Comparison of ENCODE assay signal across 12 mouse cellular contexts in the genomic region with DNA sequence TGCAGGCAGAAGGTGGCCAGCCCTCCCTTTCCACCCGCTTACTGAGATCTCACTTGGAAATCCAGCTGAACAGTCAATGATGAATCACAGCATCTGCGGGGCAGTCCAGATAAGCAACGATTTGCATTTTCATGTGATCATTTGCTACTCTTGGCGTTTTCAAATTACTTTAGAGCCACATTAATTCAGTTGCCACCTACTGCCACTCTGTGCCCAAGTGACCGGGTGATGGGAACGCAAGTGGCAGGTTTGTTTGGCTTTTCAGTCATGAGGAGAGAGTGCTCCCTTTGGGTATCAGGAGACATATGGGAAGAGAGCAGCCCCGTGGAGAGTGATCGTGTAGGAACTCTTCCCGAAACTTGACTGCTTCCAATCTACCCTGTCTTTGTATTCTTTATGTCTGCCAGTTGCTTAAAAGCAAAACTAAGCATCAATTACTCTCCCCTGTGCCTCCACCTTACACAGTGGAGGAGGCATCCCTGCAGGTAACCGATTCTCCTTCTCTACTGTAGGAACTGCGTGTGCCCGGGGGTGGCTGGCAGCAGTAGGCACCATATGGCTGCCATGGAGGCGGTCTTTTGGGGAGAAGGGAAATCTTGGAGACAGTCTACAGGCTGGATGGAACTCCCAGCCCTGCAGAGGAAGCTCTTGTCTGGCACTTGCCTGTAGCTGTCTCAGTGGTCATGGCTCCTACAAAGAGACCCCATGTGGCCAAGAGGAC.
DNase-seq lines count a peak whose midpoint lies in the region; ATAC-seq lines count a peak whose summit lies in the region.
"Had no signal": no experiment of that assay in that cellular context is flagged by ENCODE, and none has a peak within 500 bp of the region (broad histone marks: within the 10 kb centered on the region; RNA-seq: fewer than 3 reads in every experiment).

No protein-coding gene starts in this region.

- no peaks in the 10 kb centered on the region for H3K27me3 ChIP-seq in intestine, embryonic 16.5 days (replicated peaks; ENCODE audit: control insufficient read depth, insufficient read depth, low read length)
- H3K27me3 ChIP-seq: hindbrain, embryonic 12.5 days; liver, embryonic 13.5 days had no signal

- 81% methylated on average over 13 of the region's 13 CpGs for WGBS in intestine, embryonic 16.5 days

- H3K9ac ChIP-seq in intestine, embryonic 16.5 days (ENCODE audit: low read depth, low read length): no peak overlapping the region
- H3K9ac ChIP-seq: hindbrain, embryonic 12.5 days; liver, embryonic 13.5 days had no signal

- no peaks in the 10 kb centered on the region for H3K4me1 ChIP-seq in intestine, embryonic 16.5 days (ENCODE audit: control insufficient read depth, insufficient read depth, low read length)
- H3K4me1 ChIP-seq: hindbrain, embryonic 12.5 days; liver, embryonic 13.5 days had no signal

- H3K36me3 ChIP-seq in intestine, embryonic 16.5 days (ENCODE audit: control insufficient read depth, insufficient read depth, low read length): no peaks in the 10 kb centered on the region
- H3K36me3 ChIP-seq: hindbrain, embryonic 12.5 days; liver, embryonic 13.5 days had no signal

- intact Hi-C loops in left cerebral cortex, postnatal 25 days (cut with DNase I): loop anchor here (1.0 to 5.0 kb wide), 2 partner anchors 18 to 125 kb away; no protein-coding TSS in a partner anchor

- no peak overlapping the region for H3K4me3 ChIP-seq in intestine, embryonic 16.5 days (ENCODE audit: low read length)
- H3K4me3 ChIP-seq: hindbrain, embryonic 12.5 days; liver, embryonic 13.5 days had no signal

- ATAC-seq in intestine, embryonic 16.5 days: no peak

- H3K9me3 ChIP-seq in intestine, embryonic 16.5 days (ENCODE audit: control insufficient read depth, low read length): no peaks in the 10 kb centered on the region
- H3K9me3 ChIP-seq: hindbrain, embryonic 12.5 days; liver, embryonic 13.5 days had no signal

- H3K4me2 ChIP-seq in intestine, embryonic 16.5 days (ENCODE audit: low read depth, low read length): no peak overlapping the region
- H3K4me2 ChIP-seq: hindbrain, embryonic 12.5 days; liver, embryonic 13.5 days had no signal

- no peak overlapping the region for H3K27ac ChIP-seq in intestine, embryonic 16.5 days (ENCODE audit: low read length)
- H3K27ac ChIP-seq: hindbrain, embryonic 12.5 days; liver, embryonic 13.5 days had no signal

- peak; percentile 92 for DNase-seq in brain, adult 2 months (ENCODE audit: low read depth, low spot score)
- DNase-seq in cerebellum, adult 8-10 months: peak; percentile 67
- DNase-seq in frontal cortex, postnatal 36 days (ENCODE audit: low spot score in 2 of 2): peak; percentile 85 to 88
- DNase-seq in left cerebral cortex, postnatal 25 days (ENCODE audit: low spot score in 2 of 2): peak; percentile 75 to 95
- DNase-seq in urinary bladder, adult 18-20 months (ENCODE audit: low spot score in 2 of 2): no peak
- DNase-seq in urinary bladder, postnatal 4 days (ENCODE audit: low spot score in 2 of 2): no peak
- DNase-seq: gastrocnemius, postnatal 10 days; kidney, adult 2 months; liver, embryonic 13.5 days; lung, postnatal 10 days had no signal

Comparison
In these comparisons a context has a peak if more than half of its experiments do, and no peak if none do; other contexts are left out.
1. DNase-seq: peak in brain, adult 2 months (single experiment), cerebellum, adult 8-10 months (single experiment), frontal cortex, postnatal 36 days (2 of 2) and left cerebral cortex, postnatal 25 days (2 of 2); none in urinary bladder, adult 18-20 months (0 of 2) and urinary bladder, postnatal 4 days (0 of 2).